ENCODE assay signal across 17 mouse cellular contexts in the genomic region with DNA sequence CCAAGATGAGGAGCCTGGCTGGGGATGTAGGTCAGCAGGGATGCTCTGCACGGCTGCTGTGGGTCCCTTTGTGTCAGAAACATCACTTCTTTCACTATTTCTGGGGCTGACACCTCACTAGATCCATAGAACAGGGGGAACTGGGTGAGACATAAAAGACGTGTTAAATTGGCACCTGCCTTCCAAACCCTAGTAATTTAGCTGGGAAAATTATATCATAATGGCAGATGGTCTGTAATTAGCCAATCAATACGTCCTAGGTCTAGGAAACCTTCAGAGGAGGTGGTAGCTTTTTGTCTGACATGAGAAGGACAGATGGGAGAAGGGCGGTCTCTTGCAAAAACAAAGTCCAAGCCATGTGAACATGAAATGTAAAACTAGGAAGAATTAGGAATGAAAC. TPM values are rescaled to one million over a fixed set of nuclear protein-coding genes. Genes with fewer than 3 reads are reported as not detected.
DNase-seq lines count a peak whose midpoint lies in the region; ATAC-seq and TF ChIP-seq lines count a peak whose summit lies in the region.
"Had no signal": no experiment of that assay in that cellular context is flagged by ENCODE, and none has a peak within 500 bp of the region (broad histone marks: within the 10 kb centered on the region; RNA-seq: fewer than 3 reads in every experiment).

No protein-coding gene starts in this region.

- no peaks in the 10 kb centered on the region for H3K36me3 ChIP-seq in forebrain, embryonic 14.5 days (ENCODE audit: control insufficient read depth, insufficient read depth, low read length)
- H3K36me3 ChIP-seq in forebrain, embryonic 10.5 days (replicated peaks): no peaks in the 10 kb centered on the region
- H3K36me3 ChIP-seq in kidney, adult 2 months (ENCODE audit: control insufficient read depth, insufficient read depth, low read length): no peaks in the 10 kb centered on the region
- H3K36me3 ChIP-seq in kidney, embryonic 14.5 days (ENCODE audit: control insufficient read depth, insufficient read depth, low read length): no peaks in the 10 kb centered on the region
- no peaks in the 10 kb centered on the region for H3K36me3 ChIP-seq in liver, adult 2 months (ENCODE audit: control insufficient read depth, insufficient read depth, low read length)
- H3K36me3 ChIP-seq: embryonic facial prominence, embryonic 10.5 days; heart, embryonic 13.5 days; hindbrain, embryonic 15.5 days had no signal

- no peak for TF ChIP-seq CTCF in kidney, adult 2 months (conservative IDR thresholded peaks at IDR 0.05; ENCODE audit: insufficient read depth, insufficient read length, low read depth, low read length)
- TF ChIP-seq CTCF in liver, adult 2 months (IDR thresholded peaks at IDR 0.05; ENCODE audit: low read depth, low read length): no peak
- TF ChIP-seq CTCF in brain, embryonic 14.5 days (IDR thresholded peaks at IDR 0.05; ENCODE audit: borderline replicate concordance, extremely low read depth, insufficient read depth, insufficient read length): no peak

- no peak overlapping the region; the same call in 1 of the 2 replicates for H3K27ac ChIP-seq in forebrain, embryonic 14.5 days (ENCODE audit: low read depth, low read length)
- H3K27ac ChIP-seq in forebrain, embryonic 10.5 days: no peak overlapping the region
- peak overlapping the region; percentile 83; the same call in 1 of the 2 replicates for H3K27ac ChIP-seq in kidney, adult 2 months (ENCODE audit: insufficient read depth, low read depth, low read length)
- H3K27ac ChIP-seq in kidney, embryonic 14.5 days (ENCODE audit: low read depth, low read length): no peak overlapping the region
- peak overlapping the region; percentile 86 for H3K27ac ChIP-seq in liver, adult 2 months (replicated peaks; ENCODE audit: insufficient read depth, low read depth, low read length)
- H3K27ac ChIP-seq: embryonic facial prominence, embryonic 10.5 days; heart, embryonic 13.5 days; hindbrain, embryonic 15.5 days had no signal

- TF ChIP-seq POLR2A in kidney, adult 2 months (IDR thresholded peaks at IDR 0.05; ENCODE audit: low read depth, low read length): no peak
- no peak for TF ChIP-seq POLR2A in liver, adult 2 months (IDR thresholded peaks at IDR 0.05; ENCODE audit: extremely low read depth, insufficient read depth, low read length)
- TF ChIP-seq POLR2A in brain, embryonic 14.5 days (IDR thresholded peaks at IDR 0.05; ENCODE audit: borderline replicate concordance, extremely low read depth, insufficient read depth, insufficient read length, poor library complexity, severe bottlenecking): no peak

- no peaks in the 10 kb centered on the region for H3K9me3 ChIP-seq in forebrain, embryonic 14.5 days (replicated peaks; ENCODE audit: control insufficient read depth, low read length)
- H3K9me3 ChIP-seq in forebrain, embryonic 10.5 days: no peaks in the 10 kb centered on the region
- H3K9me3 ChIP-seq in kidney, embryonic 14.5 days (ENCODE audit: control insufficient read depth, low read length): no peaks in the 10 kb centered on the region
- H3K9me3 ChIP-seq: embryonic facial prominence, embryonic 10.5 days; heart, embryonic 13.5 days; hindbrain, embryonic 15.5 days had no signal

- H3K27me3 ChIP-seq in forebrain, embryonic 14.5 days (replicated peaks; ENCODE audit: control insufficient read depth, insufficient read depth, low read length): no peaks in the 10 kb centered on the region
- no peaks in the 10 kb centered on the region for H3K27me3 ChIP-seq in forebrain, embryonic 10.5 days (ENCODE audit: poor library complexity, severe bottlenecking)
- no peaks in the 10 kb centered on the region for H3K27me3 ChIP-seq in kidney, adult 2 months (replicated peaks; ENCODE audit: control insufficient read depth, insufficient read depth, low read length)
- no peaks in the 10 kb centered on the region for H3K27me3 ChIP-seq in kidney, embryonic 14.5 days (ENCODE audit: control insufficient read depth, insufficient read depth, low read length)
- no peaks in the 10 kb centered on the region for H3K27me3 ChIP-seq in liver, adult 2 months (ENCODE audit: control insufficient read depth, insufficient read depth, low read length)
- H3K27me3 ChIP-seq: heart, embryonic 13.5 days; hindbrain, embryonic 15.5 days had no signal

- H3K9ac ChIP-seq in forebrain, embryonic 14.5 days (ENCODE audit: low read length): no peak overlapping the region
- H3K9ac ChIP-seq in kidney, embryonic 14.5 days (ENCODE audit: low read depth, low read length): no peak overlapping the region
- no peak overlapping the region for H3K9ac ChIP-seq in liver, adult 2 months (ENCODE audit: low read depth, low read length)
- H3K9ac ChIP-seq: heart, embryonic 13.5 days; hindbrain, embryonic 15.5 days had no signal

- no peak overlapping the region for H3K4me2 ChIP-seq in forebrain, embryonic 14.5 days (ENCODE audit: low read length)
- no peak overlapping the region for H3K4me2 ChIP-seq in kidney, embryonic 14.5 days (replicated peaks; ENCODE audit: low read depth, low read length)
- H3K4me2 ChIP-seq: heart, embryonic 13.5 days; hindbrain, embryonic 15.5 days had no signal

- no peaks in the 10 kb centered on the region; the same call in 1 of the 2 replicates for H3K79me2 ChIP-seq in liver, adult 2 months (ENCODE audit: control insufficient read depth, insufficient read depth, low read length)

- H3K4me1 ChIP-seq in forebrain, embryonic 14.5 days (ENCODE audit: control insufficient read depth, insufficient read depth, low read length): no peaks in the 10 kb centered on the region
- no peaks in the 10 kb centered on the region for H3K4me1 ChIP-seq in forebrain, embryonic 10.5 days
- peaks cover 11% of the 10 kb centered on the region; the same call in 1 of the 2 replicates for H3K4me1 ChIP-seq in kidney, adult 2 months (ENCODE audit: control insufficient read depth, insufficient read depth, low read length)
- 0 out of 2 replicates have a peak, but pooled peaks cover 6% of the 10 kb centered on the region for H3K4me1 ChIP-seq in kidney, embryonic 14.5 days (ENCODE audit: control insufficient read depth, insufficient read depth, low read length)
- H3K4me1 ChIP-seq in liver, adult 2 months (ENCODE audit: control insufficient read depth, insufficient read depth, low read length): peaks cover 20% of the 10 kb centered on the region
- H3K4me1 ChIP-seq: hindbrain, embryonic 15.5 days had no signal

- DNase-seq in forebrain, embryonic 14.5 days (ENCODE audit: low spot score): peak; percentile 43
- no peak for DNase-seq in forebrain, embryonic 10.5 days (ENCODE audit: extremely low spot score, low spot score)
- DNase-seq in kidney, adult 2 months: no peak
- no peak for DNase-seq in liver, adult 2 months (ENCODE audit: extremely low read depth, low read depth, low spot score)
- no peak for DNase-seq in liver
- peak; percentile 61 for DNase-seq in brain, embryonic 14.5 days (ENCODE audit: low read depth)
- no peak for DNase-seq in lung, adult 18-20 months
- DNase-seq: adrenal gland, postnatal 14 days; cerebellum, adult 18-20 months; cerebellum, adult 9-11 months; gastrocnemius, postnatal 36 days; heart, adult 11 months; heart, postnatal 36 days had no signal

- no peak overlapping the region for H3K4me3 ChIP-seq in forebrain, embryonic 14.5 days (ENCODE audit: low read depth, low read length)
- H3K4me3 ChIP-seq in forebrain, embryonic 10.5 days: no peak overlapping the region
- H3K4me3 ChIP-seq in kidney, adult 2 months (ENCODE audit: insufficient read depth, low read depth, low read length): no peak overlapping the region
- H3K4me3 ChIP-seq in kidney, embryonic 14.5 days (ENCODE audit: low read length): no peak overlapping the region
- no peak overlapping the region for H3K4me3 ChIP-seq in liver, adult 2 months (ENCODE audit: insufficient read depth, low read depth, low read length)
- H3K4me3 ChIP-seq: embryonic facial prominence, embryonic 10.5 days; heart, embryonic 13.5 days; hindbrain, embryonic 15.5 days had no signal

- WGBS in forebrain, embryonic 14.5 days: 45% methylated on average over 4 of the region's 4 CpGs
- 80% methylated on average over 4 of the region's 4 CpGs for WGBS in forebrain, embryonic 10.5 days
- WGBS in kidney, adult 2 months: 83% methylated on average over 4 of the region's 4 CpGs
- 57% methylated on average over 4 of the region's 4 CpGs for WGBS in kidney, embryonic 14.5 days
- 93% methylated on average over 4 of the region's 4 CpGs for WGBS in liver, adult 2 months

- peak; percentile 58; the same call in 1 of the 2 replicates for ATAC-seq in forebrain, embryonic 14.5 days
- ATAC-seq in kidney, embryonic 14.5 days (ENCODE audit: low FRiP score, low TSS enrichment): no peak

RNA-seq across cellular contexts. Expression of a gene that starts 11.6 kb away (rescaled TPM):
- polyA plus RNA-seq in forebrain, embryonic 14.5 days (2014; fragmentation: Nextera tagmentation; extraction: Ambion mirVana): 4.4 and 4.7 TPM in 2 replicates
- 10.6 and 12.2 TPM in 2 replicates for polyA plus RNA-seq in forebrain, embryonic 10.5 days (2016; fragmentation: Nextera tagmentation; extraction: Ambion mirVana)
- 31.1 and 35.3 TPM in 2 replicates for polyA plus RNA-seq in kidney, adult 2 months (2012; rRNA removed)
- polyA plus RNA-seq in kidney, embryonic 14.5 days (2014; fragmentation: Nextera tagmentation; extraction: Ambion mirVana): 8.9 and 13.5 TPM in 2 replicates
- total RNA-seq in liver, adult 2 months (2014; rRNA removed): 13.4 and 18.7 TPM in 2 replicates
- polyA plus RNA-seq in liver, adult 2 months (2012; rRNA removed): 20.0 and 22.2 TPM in 2 replicates
- polyA plus RNA-seq in brain, embryonic 14.5 days (2012; rRNA removed): 5.4 and 7.3 TPM in 2 replicates

Comparison
In these comparisons a context has a peak if more than half of its experiments do, and no peak if none do; other contexts are left out.
1. DNase-seq: peak in forebrain, embryonic 14.5 days (single experiment) and brain, embryonic 14.5 days (single experiment); none in forebrain, embryonic 10.5 days (single experiment), kidney, adult 2 months (single experiment), liver, adult 2 months (single experiment), liver (single experiment) and lung, adult 18-20 months (0 of 2).
2. H3K27ac ChIP-seq: peak in kidney, adult 2 months (single experiment) and liver, adult 2 months (single experiment); none in forebrain, embryonic 14.5 days (single experiment), forebrain, embryonic 10.5 days (single experiment) and kidney, embryonic 14.5 days (single experiment).